Mouse (Mus musculus) naive thymus-derived CD4-positive, alpha-beta T cell, adult 2 months (primary cell): Measurements from ENCODE around the gene Rps5.
A peak's percentile ranks its signal among the peaks of the same experiment; 100 is the strongest.
"Not testable (repeated sequence)": the region's sequence is repeated elsewhere in the genome, so short reads cannot be mapped to it uniquely, and the experiment has no call there.

Experiments
- DNase-seq: peaks from one replicate; pipeline ENCODE4 v3.0.0-alpha.2; 2011; ENCODE audit warnings: low read depth

The Rps5 gene

GRCm38 (mm10) chr7:12921705-12922465 lies at the start of gene Rps5:
Gene Rps5, plus strand, starts transcription at chr7:12922290.
- peak; percentile 100 for DNase-seq

DNA sequence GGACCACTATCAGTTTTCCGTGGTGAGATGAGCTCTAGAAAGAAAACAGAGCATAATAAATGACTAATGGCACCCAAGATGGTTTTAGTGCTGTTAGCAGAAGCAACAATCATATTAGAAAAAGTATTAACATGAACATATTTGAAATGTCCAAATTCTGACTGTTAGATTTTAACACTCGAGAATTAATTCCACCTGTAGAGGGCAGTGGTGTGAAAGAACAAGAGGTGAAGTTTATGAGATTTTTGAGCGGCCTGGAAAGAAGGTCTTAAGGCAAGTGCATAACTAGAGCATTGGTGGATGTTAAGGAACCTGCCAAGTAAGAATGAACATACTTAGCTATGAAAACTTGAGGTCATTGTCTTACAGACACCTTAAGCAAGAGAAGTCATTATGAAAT lies 47.8 kb upstream of the Rps5 start:
- peak; percentile 75 for DNase-seq

GRCm38 (mm10) chr7:12880036-12880435 lies 42.1 kb upstream of the Rps5 start:
- DNase-seq = no peak

- DNase-seq = not testable (repeated sequence)
Observed at GRCm38 (mm10) chr7:12880497-12880896, 41.6 kb upstream of the Rps5 start.

DNA sequence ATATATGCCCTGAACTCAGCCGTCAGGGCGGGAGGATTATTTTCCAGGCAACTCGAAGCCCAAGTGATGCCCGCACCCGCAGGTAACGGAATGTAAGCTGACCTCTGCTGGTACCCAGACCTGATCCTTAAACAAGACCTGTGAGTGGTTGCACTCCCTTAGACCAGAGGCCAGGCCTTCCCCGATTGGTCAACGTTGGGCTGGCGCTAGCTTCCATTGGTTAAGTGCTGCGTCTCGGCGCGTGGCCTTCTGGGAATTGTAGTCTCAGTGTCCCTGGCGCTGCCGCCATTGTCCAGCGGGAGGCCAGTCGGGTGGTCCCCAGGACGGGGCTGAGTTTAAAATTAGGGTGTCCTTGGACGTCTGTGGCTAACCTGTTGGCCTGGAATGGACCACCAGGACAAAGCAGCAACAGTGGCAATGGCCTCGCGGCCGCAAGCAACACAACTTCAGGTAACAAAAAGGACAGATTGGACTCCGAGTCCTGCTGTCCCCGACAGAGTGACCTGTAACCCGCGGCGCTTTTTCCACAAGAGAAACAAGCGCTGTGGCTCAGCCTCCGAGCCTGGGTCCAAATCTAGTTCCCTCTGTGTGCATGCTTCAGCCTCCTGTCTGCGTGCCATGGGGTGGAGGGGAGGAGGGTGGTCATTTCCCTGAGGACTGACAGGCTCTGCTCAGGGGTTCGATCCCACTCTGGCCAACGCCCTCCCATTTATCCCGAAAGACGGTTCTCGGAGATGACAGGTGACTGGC lies 41.0 kb upstream of the Rps5 start, which contains the start of gene Zfp128:
Gene Zfp128 (plus strand): TSS at position 267 of the 750 bp plus-strand sequence.
- peak; percentile 87 for DNase-seq

DNA sequence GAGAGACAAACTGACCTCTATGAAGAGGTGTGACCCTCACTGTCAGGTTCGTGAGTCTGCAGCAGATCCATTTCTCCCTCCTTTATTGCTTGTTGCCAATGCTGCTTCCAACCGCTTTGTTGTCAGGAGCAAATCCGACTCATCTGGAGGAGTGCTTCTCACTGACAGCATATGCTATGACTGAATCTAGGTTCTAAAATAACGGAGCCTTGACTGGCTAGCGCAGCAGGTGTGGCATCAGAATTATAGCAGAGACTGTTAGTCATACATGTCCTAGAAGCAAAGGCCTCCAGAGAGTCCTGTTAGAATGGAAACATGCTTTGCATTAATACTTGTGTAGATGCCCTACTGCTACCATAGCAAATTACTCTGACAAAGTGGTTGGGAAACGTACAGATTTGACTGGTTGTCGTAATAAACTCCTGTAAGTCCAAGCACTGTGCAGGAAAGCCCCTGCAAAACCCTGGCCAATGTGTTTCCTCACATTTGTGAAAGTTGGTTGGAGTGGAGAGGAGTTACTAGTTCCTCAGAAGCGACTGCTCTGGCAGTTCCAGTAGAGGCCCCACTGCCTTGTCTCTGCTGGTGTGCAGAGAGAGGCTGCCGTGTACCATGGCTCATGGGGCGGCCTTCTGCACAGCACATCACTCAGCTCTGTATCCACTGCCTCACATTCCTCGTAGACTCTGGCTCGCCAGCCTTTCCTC lies 35.4 kb upstream of the Rps5 start:
- no peak for DNase-seq

- no peak for DNase-seq
Observed at GRCm38 (mm10) chr7:12887585-12887984, 34.5 kb upstream of the Rps5 start.

GRCm38 (mm10) chr7:12890928-12891327 lies 31.2 kb upstream of the Rps5 start:
- DNase-seq = no peak

- no peak for DNase-seq
Observed at GRCm38 (mm10) chr7:12891334-12891733, 30.8 kb upstream of the Rps5 start.

GRCm38 (mm10) chr7:12897655-12898410 lies 24.3 kb upstream of the Rps5 start, which contains the start of gene Zscan22:
Gene Zscan22, plus strand, starts transcription at chr7:12897815.
- peak; percentile 86 for DNase-seq

GRCm38 (mm10) chr7:12901517-12901916 lies 20.6 kb upstream of the Rps5 start:
- no peak for DNase-seq

GRCm38 (mm10) chr7:12903623-12904022 lies 18.5 kb upstream of the Rps5 start:
- DNase-seq = no peak

- DNase-seq = no peak
Observed at GRCm38 (mm10) chr7:12905146-12905545, 16.9 kb upstream of the Rps5 start.

GRCm38 (mm10) chr7:12909498-12909962 lies 12.6 kb upstream of the Rps5 start:
- peak; percentile 94 for DNase-seq

DNA sequence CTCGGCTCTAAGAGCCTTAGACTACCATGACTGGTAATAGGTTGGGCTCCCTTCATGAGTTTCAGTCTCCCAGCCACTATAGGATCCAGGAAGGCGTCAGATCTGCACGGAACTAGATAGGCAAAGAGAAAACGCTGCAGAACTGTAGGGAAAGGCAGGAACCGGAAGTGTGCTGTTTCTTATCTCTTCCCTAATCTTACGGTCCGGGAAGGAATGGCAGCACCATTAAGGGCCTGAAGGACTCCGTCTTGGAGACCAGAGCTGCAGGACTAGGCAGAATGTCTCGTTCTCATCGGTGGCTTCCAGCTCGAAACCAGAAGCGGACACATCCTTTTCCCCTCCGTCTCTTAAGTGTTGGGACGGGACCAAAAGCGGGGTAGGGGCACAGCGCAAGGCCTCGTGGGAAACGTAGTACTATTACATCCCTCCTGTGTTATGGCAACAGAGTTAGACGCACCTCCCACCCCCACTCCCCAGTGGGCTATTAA lies 11.9 kb upstream of the Rps5 start:
- DNase-seq = peak; percentile 68

GRCm38 (mm10) chr7:12913556-12913955 lies 8.5 kb upstream of the Rps5 start:
- DNase-seq = peak; percentile 69

GRCm38 (mm10) chr7:12920495-12920894 lies 1.6 kb upstream of the Rps5 start:
- DNase-seq = not testable (repeated sequence)

- no peak for DNase-seq
Observed at GRCm38 (mm10) chr7:12921318-12921704, 779 bp upstream of the Rps5 start.

DNA sequence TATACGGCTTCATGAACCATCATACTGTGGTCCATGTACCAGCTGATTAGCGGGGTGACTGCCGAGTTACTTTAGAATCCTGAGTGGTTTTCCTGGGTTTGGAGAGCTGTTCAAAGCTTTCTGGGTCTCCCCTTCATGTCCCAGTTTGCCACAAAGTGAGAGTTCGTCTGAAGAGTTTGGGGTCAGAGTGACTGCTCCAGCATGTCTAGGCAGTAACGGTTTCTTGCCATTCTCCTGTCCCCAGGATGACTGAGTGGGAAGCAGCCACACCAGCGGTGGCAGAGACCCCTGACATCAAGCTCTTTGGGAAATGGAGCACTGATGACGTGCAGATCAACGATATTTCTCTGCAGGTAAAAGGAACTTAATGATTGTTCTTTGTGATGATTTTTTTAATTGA lies 639 bp downstream of the Rps5 start:
- no peak for DNase-seq

DNA sequence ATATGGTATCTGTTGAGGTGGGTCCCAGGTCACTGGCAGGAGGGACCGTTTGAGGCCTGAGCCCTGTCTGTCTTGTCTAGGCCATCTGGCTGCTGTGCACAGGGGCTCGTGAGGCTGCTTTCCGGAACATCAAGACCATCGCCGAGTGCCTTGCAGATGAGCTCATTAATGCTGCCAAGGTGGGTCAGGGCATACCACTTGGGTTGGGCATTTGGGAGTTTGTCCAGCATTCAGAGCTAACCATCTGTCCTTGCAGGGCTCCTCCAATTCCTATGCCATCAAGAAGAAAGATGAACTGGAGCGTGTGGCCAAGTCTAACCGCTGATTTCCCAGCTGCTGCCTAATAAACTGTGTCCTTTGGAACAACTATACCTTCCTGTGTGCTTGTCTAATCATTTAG lies 4.2 kb downstream of the Rps5 start:
- DNase-seq = no peak

GRCm38 (mm10) chr7:12927191-12927680 lies 5.1 kb downstream of the Rps5 start, which contains the start of gene Rnf225:
Gene Rnf225, plus strand, starts transcription at chr7:12927416.
- DNase-seq = no peak
